In the genomic region with DNA sequence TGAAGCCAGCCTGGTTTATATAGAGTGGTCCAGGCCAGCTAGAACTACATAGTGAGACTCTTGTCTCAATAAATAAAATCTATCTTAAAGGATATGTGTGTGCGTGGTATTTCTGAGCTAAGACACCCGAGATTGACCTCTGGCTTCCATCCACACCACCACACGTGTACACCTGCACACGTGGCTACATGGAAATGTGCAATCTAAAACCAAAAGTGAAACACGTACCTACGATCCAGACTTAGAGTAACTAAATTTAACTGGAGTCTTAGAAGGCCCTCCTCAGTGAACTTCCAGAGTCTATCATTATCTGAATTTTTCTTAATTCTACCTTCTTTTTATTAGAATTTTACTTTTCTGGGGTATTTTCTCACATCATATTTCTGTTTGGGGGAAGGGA, we compare ENCODE assay signal across 25 mouse cellular contexts. TPM values are rescaled to one million over a fixed set of nuclear protein-coding genes. Genes with fewer than 3 reads are reported as not detected.
DNase-seq lines count a peak whose midpoint lies in the region; ATAC-seq and TF ChIP-seq lines count a peak whose summit lies in the region.
"Had no signal": no experiment of that assay in that cellular context is flagged by ENCODE, and none has a peak within 500 bp of the region (broad histone marks: within the 10 kb centered on the region; RNA-seq: fewer than 3 reads in every experiment).

No protein-coding gene starts in this region.

- TF ChIP-seq EP300 in liver, postnatal 0 days (IDR thresholded peaks at IDR 0.05; ENCODE audit: low read depth) = no peak

- no peak overlapping the region for H3K4me2 ChIP-seq in liver, postnatal 0 days (ENCODE audit: low read depth, low read length)
- H3K4me2 ChIP-seq in midbrain, postnatal 0 days (ENCODE audit: low read depth, low read length, poor library complexity, severe bottlenecking) = no peak overlapping the region
- H3K4me2 ChIP-seq: embryonic facial prominence, embryonic 12.5 days; forebrain, embryonic 12.5 days; hindbrain, embryonic 12.5 days; intestine, embryonic 15.5 days had no signal

- H3K27me3 ChIP-seq in liver, adult 2 months (ENCODE audit: control insufficient read depth, insufficient read depth, low read length) = no peaks in the 10 kb centered on the region
- H3K27me3 ChIP-seq in liver, postnatal 0 days (ENCODE audit: insufficient read depth, low read length) = no peaks in the 10 kb centered on the region
- no peaks in the 10 kb centered on the region for H3K27me3 ChIP-seq in small intestine, adult 2 months (ENCODE audit: control insufficient read depth, insufficient read depth, low read length)
- H3K27me3 ChIP-seq in midbrain, postnatal 0 days (ENCODE audit: insufficient read depth, low read length) = no peaks in the 10 kb centered on the region
- H3K27me3 ChIP-seq: embryonic facial prominence, embryonic 12.5 days; forebrain, embryonic 12.5 days; hindbrain, embryonic 12.5 days; intestine, embryonic 15.5 days; Patski had no signal

- TF ChIP-seq POLR2A in liver, adult 2 months (IDR thresholded peaks at IDR 0.05; ENCODE audit: extremely low read depth, insufficient read depth, low read length) = no peak
- TF ChIP-seq POLR2A in small intestine, adult 2 months (IDR thresholded peaks at IDR 0.05; ENCODE audit: low read depth, low read length) = no peak

- DNase-seq in liver, adult 2 months (ENCODE audit: extremely low read depth, low read depth, low spot score) = peak; percentile 61
- no peak for DNase-seq in liver, postnatal 0 days
- no peak for DNase-seq in cerebellum, adult 11-12 months
- no peak for DNase-seq in midbrain, postnatal 0 days (ENCODE audit: low spot score)
- DNase-seq: adrenal gland, adult 2 months; adrenal gland, postnatal 25 days; cerebellum, adult 2 months; cerebellum, postnatal 10 days; gastrocnemius, postnatal 10 days; heart, adult 18-20 months; heart, postnatal 10 days; heart, postnatal 4 days had no signal

- no peak for TF ChIP-seq CTCF in liver, adult 2 months (IDR thresholded peaks at IDR 0.05; ENCODE audit: low read depth, low read length)
- no peak for TF ChIP-seq CTCF in liver, postnatal 0 days (IDR thresholded peaks at IDR 0.05; ENCODE audit: low read depth)
- no peak for TF ChIP-seq CTCF in small intestine, adult 2 months (IDR thresholded peaks at IDR 0.05; ENCODE audit: extremely low read depth, insufficient read length, insufficient replicate concordance, low read depth, low read length)
- TF ChIP-seq CTCF in midbrain, postnatal 0 days (IDR thresholded peaks at IDR 0.05) = no peak

- H3K36me3 ChIP-seq in liver, adult 2 months (ENCODE audit: control insufficient read depth, insufficient read depth, low read length) = no peaks in the 10 kb centered on the region
- H3K36me3 ChIP-seq in liver, postnatal 0 days (replicated peaks; ENCODE audit: insufficient read depth, low read length) = no peaks in the 10 kb centered on the region
- H3K36me3 ChIP-seq in small intestine, adult 2 months (ENCODE audit: control insufficient read depth, insufficient read depth, low read length) = no peaks in the 10 kb centered on the region
- H3K36me3 ChIP-seq in midbrain, postnatal 0 days (ENCODE audit: insufficient read depth, low read length) = no peaks in the 10 kb centered on the region
- H3K36me3 ChIP-seq: embryonic facial prominence, embryonic 12.5 days; forebrain, embryonic 12.5 days; heart, embryonic 10.5 days; hindbrain, embryonic 12.5 days; intestine, embryonic 15.5 days had no signal

- H3K79me2 ChIP-seq in liver, adult 2 months (ENCODE audit: control insufficient read depth, insufficient read depth, low read length) = no peaks in the 10 kb centered on the region

- 81% methylated on average over 6 of the region's 6 CpGs for WGBS in liver, adult 2 months
- 79% methylated on average over 6 of the region's 6 CpGs for WGBS in liver, postnatal 0 days (ENCODE audit: insufficient replicate concordance)
- 44% methylated on average over 6 of the region's 6 CpGs for WGBS in small intestine, adult 2 months
- 91% methylated on average over 6 of the region's 6 CpGs for WGBS in midbrain, postnatal 0 days

- no peak overlapping the region for H3K4me3 ChIP-seq in liver, adult 2 months (ENCODE audit: insufficient read depth, low read depth, low read length)
- H3K4me3 ChIP-seq in liver, postnatal 0 days (ENCODE audit: low read depth, low read length) = no peak overlapping the region
- H3K4me3 ChIP-seq in small intestine, adult 2 months (ENCODE audit: low read depth, low read length) = no peak overlapping the region
- H3K4me3 ChIP-seq in midbrain, postnatal 0 days (ENCODE audit: low read depth, low read length) = no peak overlapping the region
- H3K4me3 ChIP-seq: embryonic facial prominence, embryonic 12.5 days; forebrain, embryonic 12.5 days; heart, embryonic 10.5 days; hindbrain, embryonic 12.5 days; intestine, embryonic 15.5 days had no signal

- no peaks in the 10 kb centered on the region for H3K9me3 ChIP-seq in liver, postnatal 0 days (ENCODE audit: low read length)
- H3K9me3 ChIP-seq in midbrain, postnatal 0 days (ENCODE audit: low read length) = no peaks in the 10 kb centered on the region
- H3K9me3 ChIP-seq: embryonic facial prominence, embryonic 12.5 days; forebrain, embryonic 12.5 days; heart, embryonic 10.5 days; hindbrain, embryonic 12.5 days; intestine, embryonic 15.5 days had no signal

- H3K9ac ChIP-seq in liver, adult 2 months (ENCODE audit: low read depth, low read length) = no peak overlapping the region
- H3K9ac ChIP-seq in liver, postnatal 0 days (replicated peaks) = no peak overlapping the region
- no peak overlapping the region for H3K9ac ChIP-seq in midbrain, postnatal 0 days (replicated peaks; ENCODE audit: low read length, poor library complexity, severe bottlenecking)
- H3K9ac ChIP-seq: embryonic facial prominence, embryonic 12.5 days; forebrain, embryonic 12.5 days; hindbrain, embryonic 12.5 days; intestine, embryonic 15.5 days had no signal

- peaks cover 4% of the 10 kb centered on the region; the same call in 1 of the 2 replicates for H3K4me1 ChIP-seq in liver, adult 2 months (ENCODE audit: control insufficient read depth, insufficient read depth, low read length)
- H3K4me1 ChIP-seq in liver, postnatal 0 days (ENCODE audit: insufficient read depth) = no peaks in the 10 kb centered on the region
- H3K4me1 ChIP-seq in small intestine, adult 2 months (ENCODE audit: control insufficient read depth, insufficient read depth, insufficient read length, low read length) = peaks cover 12% of the 10 kb centered on the region
- H3K4me1 ChIP-seq in midbrain, postnatal 0 days (ENCODE audit: insufficient read depth, low read length) = no peaks in the 10 kb centered on the region
- H3K4me1 ChIP-seq: embryonic facial prominence, embryonic 12.5 days; forebrain, embryonic 12.5 days; hindbrain, embryonic 12.5 days had no signal

- ATAC-seq in liver, postnatal 0 days = no peak
- 0 out of 2 replicates have a peak, but pooled peaks have one; percentile 8 for ATAC-seq in common myeloid progenitor, adult 5-6 weeks (replicated peaks; ENCODE audit: low read depth, poor library complexity, severe bottlenecking)
- ATAC-seq in midbrain, postnatal 0 days (ENCODE audit: low FRiP score) = no peak
- ATAC-seq in monocyte, adult 5-6 weeks (replicated peaks; ENCODE audit: insufficient number of reproducible peaks, low FRiP score, low TSS enrichment, poor library complexity, severe bottlenecking) = no peak
- ATAC-seq: forebrain, embryonic 16.5 days; hindbrain, embryonic 16.5 days; intestine, embryonic 15.5 days; Patski had no signal

- H3K27ac ChIP-seq in liver, adult 2 months (replicated peaks; ENCODE audit: insufficient read depth, low read depth, low read length) = no peak overlapping the region
- H3K27ac ChIP-seq in liver, postnatal 0 days (ENCODE audit: low read depth) = no peak overlapping the region
- H3K27ac ChIP-seq in small intestine, adult 2 months (ENCODE audit: insufficient read depth, low read depth, low read length) = peak overlapping the region; percentile 7; the same call in 1 of the 2 replicates
- H3K27ac ChIP-seq in midbrain, postnatal 0 days (ENCODE audit: low read depth, low read length) = no peak overlapping the region
- H3K27ac ChIP-seq: embryonic facial prominence, embryonic 12.5 days; forebrain, embryonic 12.5 days; heart, embryonic 10.5 days; hindbrain, embryonic 12.5 days; intestine, embryonic 15.5 days had no signal

RNA-seq across cellular contexts. Expression of gene Sh2d6, which starts 35.2 kb away (rescaled TPM):
- total RNA-seq in liver, adult 2 months (2014; rRNA removed) = not detected in 2 replicates
- polyA plus RNA-seq in liver, adult 2 months (2012; rRNA removed) = not detected in 2 replicates
- not detected in 2 replicates for polyA plus RNA-seq in liver, postnatal 0 days (2015; fragmentation: Nextera tagmentation; extraction: Ambion mirVana)
- not detected in 2 replicates for total RNA-seq in common myeloid progenitor, adult 5-6 weeks (2017)
- polyA plus RNA-seq in small intestine, adult 2 months (2012; rRNA removed) = 9.9 and 22.2 TPM in 2 replicates
- 0.28 TPM in 1 of 2 replicates, not detected in the other for total RNA-seq in midbrain, postnatal 0 days (2014; rRNA removed)
- polyA plus RNA-seq in midbrain, postnatal 0 days (2015; fragmentation: Nextera tagmentation; extraction: Ambion mirVana) = 0.25 and 0.48 TPM in 2 replicates
- 0.75 TPM in 1 of 3 replicates, not detected in the others for total RNA-seq in monocyte, adult 5-6 weeks (2017)
- total RNA-seq: MEL had no signal
- polyA plus RNA-seq: embryonic facial prominence, embryonic 12.5 days; heart, embryonic 10.5 days; heart, embryonic 14.5 days had no signal

RNA-seq across cellular contexts. Expression of gene Mat2a, which starts 46.9 kb away (rescaled TPM):
- 54.0 and 59.7 TPM in 2 replicates for total RNA-seq in liver, adult 2 months (2014; rRNA removed)
- polyA plus RNA-seq in liver, adult 2 months (2012; rRNA removed) = 19.8 and 31.1 TPM in 2 replicates
- 111 and 138 TPM in 2 replicates for polyA plus RNA-seq in liver, postnatal 0 days (2015; fragmentation: Nextera tagmentation; extraction: Ambion mirVana)
- total RNA-seq in common myeloid progenitor, adult 5-6 weeks (2017) = 300 and 303 TPM in 2 replicates
- 19.5 and 20.1 TPM in 2 replicates for polyA plus RNA-seq in small intestine, adult 2 months (2012; rRNA removed)
- 120 and 150 TPM in 2 replicates for total RNA-seq in midbrain, postnatal 0 days (2014; rRNA removed)
- 279 and 298 TPM in 2 replicates for polyA plus RNA-seq in midbrain, postnatal 0 days (2015; fragmentation: Nextera tagmentation; extraction: Ambion mirVana)
- total RNA-seq in monocyte, adult 5-6 weeks (2017) = 122 to 186 TPM (median 164 TPM) in 3 replicates

RNA-seq across cellular contexts. Expression of gene Capg, which starts 57.9 kb away (rescaled TPM):
- total RNA-seq in liver, adult 2 months (2014; rRNA removed) = 3.9 and 4.3 TPM in 2 replicates
- polyA plus RNA-seq in liver, adult 2 months (2012; rRNA removed) = 2.2 and 2.8 TPM in 2 replicates
- polyA plus RNA-seq in liver, postnatal 0 days (2015; fragmentation: Nextera tagmentation; extraction: Ambion mirVana) = 20.0 and 22.8 TPM in 2 replicates
- 32.4 and 56.4 TPM in 2 replicates for total RNA-seq in common myeloid progenitor, adult 5-6 weeks (2017)
- polyA plus RNA-seq in small intestine, adult 2 months (2012; rRNA removed) = 17.5 and 53.4 TPM in 2 replicates
- 6.7 and 12.2 TPM in 2 replicates for total RNA-seq in midbrain, postnatal 0 days (2014; rRNA removed)
- polyA plus RNA-seq in midbrain, postnatal 0 days (2015; fragmentation: Nextera tagmentation; extraction: Ambion mirVana) = 6.3 and 8.0 TPM in 2 replicates
- total RNA-seq in monocyte, adult 5-6 weeks (2017) = 54.4 to 71.6 TPM (median 54.8 TPM) in 3 replicates
